Mouse (Mus musculus) cerebellum, adult (tissue): ENCODE data around the gene Vsig4.
"Not testable (repeated sequence)": the region's sequence is repeated elsewhere in the genome, so short reads cannot be mapped to it uniquely, and the experiment has no call there.

Experiments
- ATAC-seq: cut with Nextera tagmentation; 2 replicates; pipeline ENCODE4 v1.9.2; 2017; ENCODE audit warnings: mild to moderate bottlenecking, moderate library complexity, mixed read lengths; ENCODE audit not compliant: insufficient number of reproducible peaks, low FRiP score, low TSS enrichment

Gene Vsig4

DNA sequence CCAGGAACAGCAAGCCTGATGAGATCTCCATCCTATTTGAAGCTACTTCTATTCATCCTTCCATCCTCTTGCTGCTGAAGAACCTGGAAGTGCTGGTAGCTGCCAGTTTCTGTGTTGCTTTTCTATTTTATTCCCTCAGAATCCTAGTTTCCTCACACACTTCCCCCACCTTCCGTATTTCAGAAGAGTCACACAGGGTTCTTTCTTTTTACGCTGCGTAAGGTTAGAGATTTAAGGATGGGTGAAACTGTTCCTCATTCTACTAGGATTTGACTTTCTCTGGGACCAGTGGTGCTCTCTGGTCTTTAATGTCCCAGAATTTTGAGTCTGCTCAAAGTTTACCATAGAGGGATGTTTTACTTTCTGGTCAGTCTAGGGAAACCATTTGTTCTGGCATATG is at the start of gene Vsig4:
Vsig4 (minus strand) TSS at position 101 of the 400 bp plus-strand sequence.
- ATAC-seq = no peak

DNA sequence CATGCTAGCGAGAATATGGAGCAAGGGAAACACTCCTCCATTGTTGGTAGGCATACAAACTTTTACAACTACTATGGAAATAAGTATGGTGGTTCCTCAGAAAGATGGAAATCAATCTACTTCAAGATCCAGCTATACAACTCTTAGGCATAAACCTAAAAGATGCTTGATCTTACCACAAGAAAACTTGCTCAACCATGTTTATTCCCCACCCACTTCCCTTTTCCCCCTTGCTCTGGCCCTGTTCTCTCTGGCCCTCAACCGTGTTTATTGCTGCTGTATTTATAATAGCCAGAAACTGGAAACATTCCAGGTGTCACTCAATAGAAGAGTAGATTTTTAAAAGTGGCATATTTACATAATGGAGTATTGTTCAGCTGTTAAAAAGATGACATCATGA is 45.9 kb upstream of the Vsig4 start:
- no peak for ATAC-seq

DNA sequence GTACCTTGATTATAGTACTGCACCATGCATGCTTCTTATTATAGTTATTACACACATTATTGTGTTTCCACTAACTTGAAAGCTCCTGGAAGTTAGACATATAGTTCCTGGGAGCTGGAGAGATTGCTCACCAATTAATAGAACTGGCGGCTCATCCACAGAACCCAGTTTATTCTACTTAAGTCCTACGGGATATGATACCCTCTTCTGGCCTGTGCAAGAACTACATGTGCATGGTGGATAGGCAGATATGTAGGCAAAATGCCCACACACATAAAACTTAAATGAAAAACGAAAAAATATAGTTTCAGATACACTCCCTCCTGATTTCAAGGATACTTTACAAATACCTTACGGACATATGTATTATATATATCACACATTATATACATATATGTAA is 36.5 kb upstream of the Vsig4 start:
- no peak for ATAC-seq

DNA sequence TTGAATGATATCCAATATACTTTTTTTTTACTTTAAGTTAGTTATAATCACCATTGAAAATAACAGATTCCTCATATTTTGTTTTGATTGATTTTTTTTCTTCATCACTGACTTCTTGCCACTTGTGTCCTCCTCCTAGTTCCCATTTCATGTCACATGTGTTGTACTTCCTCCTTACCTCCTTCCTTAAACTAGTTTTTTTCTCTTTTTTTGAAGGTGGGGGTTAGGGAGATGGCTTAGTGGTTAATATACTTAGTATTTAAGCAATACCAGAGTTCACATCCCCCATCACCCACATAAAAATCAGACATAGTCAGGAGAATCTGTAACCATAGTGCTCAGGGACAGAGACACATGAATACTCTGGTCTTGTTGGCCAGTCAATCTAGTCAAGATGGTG is 36.7 kb downstream of the Vsig4 start:
- ATAC-seq = no peak

DNA sequence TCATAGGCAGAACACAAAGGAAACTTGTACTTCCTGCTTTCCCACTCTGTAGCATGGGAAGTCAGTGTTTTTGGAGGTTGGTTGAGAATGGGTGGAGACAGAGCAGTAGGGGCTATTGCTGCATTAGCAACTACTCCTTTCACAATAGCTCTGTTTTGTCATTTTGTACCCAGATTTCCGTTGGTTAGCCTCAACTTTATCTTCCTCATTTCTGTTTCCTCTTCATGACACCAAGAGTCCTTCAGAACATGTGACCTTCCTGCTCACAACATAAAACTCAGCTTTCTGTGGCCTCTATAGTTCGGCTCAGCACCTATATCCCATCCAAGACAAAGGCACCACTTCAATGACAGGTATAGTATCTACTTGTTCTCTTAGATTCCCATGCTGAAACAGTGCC is 53.6 kb downstream of the Vsig4 start:
- ATAC-seq = no peak

DNA sequence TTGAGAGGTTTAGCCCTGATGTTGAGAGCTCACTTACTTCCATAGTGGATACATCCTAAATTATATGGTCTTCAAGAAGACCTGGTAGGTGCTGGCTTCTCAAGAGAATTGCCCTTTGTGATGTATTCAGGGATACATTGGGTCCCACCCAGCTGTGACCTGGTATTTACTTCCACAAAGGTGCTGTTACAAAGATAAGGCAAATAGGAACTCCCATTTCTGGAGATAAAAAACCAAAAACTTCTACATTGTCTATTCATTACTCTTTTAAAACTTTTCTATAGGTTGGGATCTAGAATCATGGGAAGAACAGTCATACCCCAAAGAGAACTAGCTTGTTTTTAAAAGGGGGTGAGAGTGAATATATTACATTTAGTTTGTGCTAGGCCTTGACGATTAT is 54.2 kb downstream of the Vsig4 start:
- no peak for ATAC-seq

DNA sequence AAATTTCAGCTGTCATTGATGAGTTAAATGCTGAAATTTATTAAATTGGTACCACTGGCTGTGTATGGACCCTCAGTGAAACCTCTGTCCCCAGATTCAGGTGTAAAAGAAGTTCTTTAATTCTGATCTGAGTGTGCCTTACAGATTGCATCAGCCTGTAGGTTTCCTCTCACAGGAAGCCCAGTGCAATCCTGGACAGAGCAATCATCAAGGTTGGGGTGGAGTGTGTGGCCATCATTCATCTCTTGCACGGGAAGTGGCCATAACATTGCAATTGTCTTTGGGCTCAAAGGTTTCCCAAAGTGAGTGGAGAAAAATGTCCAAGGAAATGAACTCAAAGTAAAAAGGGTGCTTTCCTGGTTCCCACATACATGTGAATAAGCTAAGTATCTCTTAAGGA is 57.5 kb downstream of the Vsig4 start:
- ATAC-seq = no peak

DNA sequence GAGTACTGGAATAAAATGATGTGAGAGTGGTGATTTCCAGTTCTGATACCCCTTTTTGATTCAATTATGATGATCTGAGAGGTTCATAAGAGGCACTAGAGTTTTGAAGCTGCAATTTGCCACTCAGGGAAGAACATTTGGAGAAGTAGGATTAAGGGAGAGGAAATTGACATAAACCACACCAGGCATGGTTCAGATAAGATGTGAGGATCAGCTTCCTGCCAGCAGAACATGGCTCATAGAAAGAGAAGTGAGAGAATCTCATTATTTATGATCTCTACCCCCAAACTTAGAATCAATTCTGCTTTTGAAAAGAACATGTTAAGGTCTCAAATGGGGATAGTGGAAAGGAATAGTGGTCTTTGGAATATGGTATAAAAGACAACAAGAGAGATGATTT is 66.2 kb downstream of the Vsig4 start:
- no peak for ATAC-seq

DNA sequence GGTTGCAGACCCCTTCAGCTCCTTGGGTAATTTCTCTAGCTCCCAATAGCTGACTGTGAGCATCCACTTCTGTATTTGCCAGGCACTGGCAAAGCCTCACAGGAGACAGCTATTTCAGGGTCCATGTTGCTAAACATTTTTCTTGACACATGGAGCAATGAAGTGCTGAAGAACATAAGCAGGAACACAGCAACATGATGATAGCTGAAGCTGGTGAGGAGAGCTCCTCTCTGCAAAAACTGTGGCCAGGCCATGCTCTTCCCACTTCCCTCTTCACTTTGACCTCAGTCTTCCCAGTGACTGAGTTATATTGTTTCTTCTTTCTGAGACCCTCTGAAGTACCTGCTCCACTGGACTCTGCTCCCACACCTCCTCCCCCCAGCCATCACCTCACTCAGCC is 67.8 kb downstream of the Vsig4 start:
- no peak for ATAC-seq

DNA sequence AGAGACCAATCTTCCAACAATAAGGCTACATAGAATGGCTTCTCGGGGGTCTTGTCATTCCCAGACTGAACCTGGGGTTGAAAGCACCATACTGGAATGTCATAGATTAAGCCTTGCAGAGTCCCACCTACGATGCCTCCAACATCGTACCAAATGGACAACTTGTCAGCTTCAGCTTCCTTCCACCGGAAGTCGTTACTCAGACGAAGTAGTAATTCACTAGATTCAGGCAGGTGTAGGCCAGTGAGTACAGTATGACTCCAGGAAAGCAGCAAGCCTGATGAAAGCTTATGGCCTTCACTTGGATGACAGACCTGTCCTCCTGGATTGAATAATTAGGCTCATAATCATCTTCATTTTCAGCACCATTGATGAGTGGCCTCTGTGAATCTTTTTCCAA is 69.0 kb downstream of the Vsig4 start:
- no peak for ATAC-seq

DNA sequence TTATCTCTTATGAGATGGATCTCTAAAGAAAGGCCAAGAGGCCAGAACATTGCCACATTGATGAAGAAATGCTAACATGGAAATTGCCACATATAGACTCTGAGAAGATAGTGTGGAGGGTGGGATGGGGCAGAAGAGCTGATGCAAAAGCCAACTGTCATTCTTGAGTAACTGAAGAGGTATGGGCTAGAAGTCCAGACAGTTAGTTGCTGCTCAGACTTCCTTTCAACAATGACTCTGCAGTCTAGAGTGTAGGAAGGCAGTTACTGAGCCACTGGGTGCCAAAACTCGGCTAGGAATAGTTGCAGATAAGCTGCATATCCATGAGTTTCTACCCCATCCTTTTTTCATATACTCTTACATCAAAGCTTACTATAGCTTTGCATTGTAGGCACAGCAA is 75.2 kb downstream of the Vsig4 start:
- ATAC-seq = no peak

DNA sequence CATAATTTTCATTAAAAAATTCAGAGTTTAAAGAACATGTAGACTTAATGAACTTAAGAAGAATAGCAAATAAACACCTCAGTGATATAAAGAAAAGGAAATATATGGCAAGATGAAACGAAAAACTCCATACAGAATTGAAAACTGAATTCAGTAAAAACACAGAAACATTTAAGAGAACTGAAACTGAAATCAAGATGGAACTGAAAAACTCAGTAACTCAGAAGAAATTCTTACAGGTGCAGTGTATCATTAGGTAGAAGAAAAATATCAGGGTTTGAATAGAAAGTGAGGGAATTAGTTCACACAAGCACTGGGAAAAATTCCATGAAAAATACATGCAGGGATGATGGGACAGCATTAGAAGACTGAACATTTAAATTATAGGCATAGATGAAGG is 86.4 kb downstream of the Vsig4 start:
- ATAC-seq = no peak

DNA sequence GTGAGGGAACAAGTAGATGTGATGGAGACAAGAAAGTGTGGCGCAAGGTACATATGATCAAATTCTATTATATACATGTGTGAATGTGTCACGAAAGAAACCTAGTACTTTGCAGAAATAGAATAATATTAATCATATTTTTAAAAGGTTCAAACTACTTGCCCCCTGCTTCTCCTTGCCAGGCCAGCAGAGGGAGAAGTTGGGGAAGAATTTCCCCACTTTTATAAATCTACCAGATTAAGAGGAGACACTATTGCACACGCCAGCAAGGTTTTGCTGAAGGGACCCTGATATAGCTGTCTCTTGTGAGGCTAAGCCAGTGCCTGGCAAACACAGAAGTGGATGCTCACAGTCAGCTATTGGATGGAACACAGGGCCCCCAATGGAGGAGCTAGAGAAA is 88.1 kb downstream of the Vsig4 start:
- ATAC-seq = not testable (repeated sequence)
